Mouse (Mus musculus): ENCODE results near the gene Olfr800.

- TF ChIP-seq CTCF (IDR thresholded peaks at IDR 0.05; ENCODE audit: low read depth) (no peak), EP300 (IDR thresholded peaks at IDR 0.05; ENCODE audit: low read depth) (no peak)
Measured at GRCm38 (mm10) chr10:129688069-129688468, 30.6 kb downstream of the Olfr800 start, which contains the start of gene Olfr802.
